Mouse (Mus musculus) heart, adult 8-10 months (tissue): ENCODE measurements around the gene Stbd1. TPM values are rescaled to one million over a fixed set of nuclear protein-coding genes. Genes with fewer than 3 reads are reported as not detected.

Experiments used
- DNase-seq: peaks from one replicate; pipeline ENCODE4 v3.0.0; 2022; ENCODE audit warnings: low spot score
- total RNA-seq, 4 experiments: library from RNA; stranded (reverse); gene quantifications; 2 replicates each; pipeline ENCODE4 v1.2.4; 2022

Gene Stbd1
- 1 to 10 TPM in 3 of 4 experiments, under 1 TPM in 1; 0.87 to 2.1 (median 1.4) TPM for total RNA-seq

DNA sequence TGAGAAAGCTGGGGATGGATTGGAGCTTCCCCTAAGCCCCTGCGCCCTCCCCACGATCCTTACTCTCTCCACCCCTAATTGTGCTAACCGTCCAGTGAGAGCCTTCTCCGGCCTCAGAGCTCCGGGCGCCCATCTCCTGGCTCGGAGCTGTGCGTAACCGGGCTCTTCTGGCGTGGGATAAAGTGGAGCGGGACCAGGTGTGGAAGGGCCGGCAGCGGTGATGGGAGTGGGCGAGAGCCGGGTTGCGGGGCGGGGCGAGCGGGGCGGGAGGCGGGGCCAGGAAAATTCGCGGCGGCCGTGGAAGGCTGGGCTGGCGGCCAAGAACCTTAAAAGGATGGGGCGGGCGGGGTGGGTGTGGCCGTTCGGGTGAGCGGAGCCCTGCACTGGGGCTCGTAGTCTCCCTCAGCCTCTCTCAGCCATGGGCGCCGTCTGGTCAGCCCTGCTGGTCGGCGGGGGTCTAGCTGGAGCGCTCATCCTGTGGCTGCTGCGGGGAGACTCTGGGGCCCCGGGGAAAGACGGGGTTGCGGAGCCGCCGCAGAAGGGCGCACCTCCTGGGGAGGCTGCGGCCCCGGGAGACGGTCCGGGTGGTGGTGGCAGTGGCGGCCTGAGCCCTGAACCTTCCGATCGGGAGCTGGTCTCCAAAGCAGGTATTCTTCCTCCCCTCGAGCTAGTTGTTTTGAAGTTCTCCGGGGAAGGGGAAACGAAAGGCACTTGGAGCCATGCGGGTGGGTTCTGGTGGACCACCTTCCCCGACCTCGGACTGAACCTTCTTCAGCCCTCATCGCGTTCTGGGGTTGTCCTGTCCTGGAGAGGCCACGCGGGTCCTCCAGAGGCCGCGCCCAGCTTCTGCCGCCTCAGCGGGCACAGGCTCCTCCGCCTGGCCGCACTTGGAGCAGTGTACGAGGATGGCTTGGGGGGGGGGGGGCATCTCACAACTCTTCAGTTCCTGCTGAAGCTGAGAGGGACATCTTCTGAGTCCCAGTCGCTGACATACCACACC is at the start of gene Stbd1:
Gene Stbd1, plus strand, starts transcription at position 351 of the 1,000 bp plus-strand sequence.
- DNase-seq = peak; percentile 33

GRCm38 (mm10) chr5:92553939-92554338 is 48.9 kb upstream of the Stbd1 start:
- no peak for DNase-seq

GRCm38 (mm10) chr5:92554443-92554842 is 48.4 kb upstream of the Stbd1 start:
- DNase-seq = no peak

DNA sequence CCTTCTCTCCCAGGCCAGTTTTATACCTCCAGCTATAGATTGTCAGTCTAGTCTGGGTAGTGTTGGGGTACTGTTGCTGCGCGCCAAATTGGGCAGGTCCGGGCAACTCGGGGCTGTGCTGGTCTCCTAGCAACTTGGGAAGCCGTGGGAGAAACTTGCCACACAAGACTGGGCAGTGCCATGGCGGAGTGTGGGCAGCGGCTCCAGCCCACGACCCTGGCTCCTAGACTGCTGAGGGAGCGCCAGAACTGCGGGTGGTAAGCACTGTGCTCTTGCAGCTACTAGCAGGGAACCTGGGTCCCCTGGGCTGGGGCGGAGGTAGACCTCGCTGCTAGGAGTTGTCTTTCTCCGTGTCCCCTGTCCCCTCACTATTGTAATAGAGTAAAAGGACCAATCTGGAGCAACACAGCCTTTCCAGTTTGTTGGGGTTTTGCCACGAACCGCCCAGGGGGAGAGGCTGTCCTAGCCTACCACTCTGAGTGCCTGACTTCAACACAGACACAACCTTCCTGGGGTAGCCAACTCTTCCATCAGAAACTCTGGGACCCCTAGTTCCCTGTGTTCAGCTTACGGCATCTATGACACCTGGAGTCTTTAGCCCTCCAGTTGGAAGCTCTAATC is 47.8 kb upstream of the Stbd1 start, which contains the start of gene Fam47e:
Gene Fam47e, plus strand, starts transcription at position 179 of the 621 bp plus-strand sequence.
- DNase-seq = no peak

DNA sequence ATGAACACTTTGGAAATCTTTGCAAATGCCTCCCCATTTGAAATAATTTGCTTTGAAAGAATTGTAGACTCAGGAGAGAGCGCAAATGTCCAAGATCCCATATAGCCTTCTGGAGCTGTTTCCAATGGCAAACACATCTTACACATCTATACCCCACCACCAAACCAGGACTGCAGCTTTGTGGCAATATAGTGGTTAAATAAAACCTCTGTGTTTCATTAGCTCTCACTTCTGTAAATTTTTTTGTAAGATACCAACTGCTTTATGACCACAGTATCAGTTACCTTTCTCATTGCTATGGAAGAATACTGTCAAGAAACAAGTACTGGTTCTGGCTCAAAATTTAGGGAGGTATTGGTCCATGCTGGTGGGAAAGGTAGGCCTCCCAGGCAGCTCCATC is 46.9 kb upstream of the Stbd1 start:
- DNase-seq = no peak

GRCm38 (mm10) chr5:92557508-92557907 is 45.3 kb upstream of the Stbd1 start:
- no peak for DNase-seq

- DNase-seq = no peak
Observed at GRCm38 (mm10) chr5:92560201-92560600, 42.6 kb upstream of the Stbd1 start.

- DNase-seq = no peak
Observed at GRCm38 (mm10) chr5:92562002-92562401, 40.8 kb upstream of the Stbd1 start.

GRCm38 (mm10) chr5:92571232-92571631 is 31.6 kb upstream of the Stbd1 start:
- no peak for DNase-seq

GRCm38 (mm10) chr5:92579559-92579958 is 23.3 kb upstream of the Stbd1 start:
- DNase-seq = no peak

- DNase-seq = no peak
Observed at GRCm38 (mm10) chr5:92585932-92586331, 16.9 kb upstream of the Stbd1 start.

GRCm38 (mm10) chr5:92595026-92595425 is 7.8 kb upstream of the Stbd1 start:
- no peak for DNase-seq

GRCm38 (mm10) chr5:92596865-92597264 is 6.0 kb upstream of the Stbd1 start:
- DNase-seq = no peak

DNA sequence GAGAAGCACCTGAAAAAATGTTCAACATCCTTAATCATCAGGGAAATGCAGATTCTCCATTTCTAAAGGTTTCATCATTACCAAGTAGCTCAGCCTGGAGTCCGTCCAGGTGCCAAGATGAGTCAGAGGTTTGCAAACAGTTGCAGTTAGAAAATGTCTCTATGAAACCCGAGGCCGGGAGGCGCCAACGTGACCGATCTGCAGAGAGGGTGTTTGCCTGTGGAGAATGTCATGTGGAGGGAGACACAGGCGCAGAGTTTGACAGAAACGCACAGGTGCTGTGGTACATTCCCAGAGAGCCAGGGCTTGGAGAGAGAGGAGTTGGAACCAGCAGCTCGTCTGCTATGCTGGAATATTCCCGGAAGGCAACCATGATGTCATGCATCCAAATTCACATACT is 3.8 kb upstream of the Stbd1 start:
- no peak for DNase-seq

- DNase-seq = peak; percentile 40
Observed at GRCm38 (mm10) chr5:92604452-92605247, 1.8 kb downstream of the Stbd1 start.

DNA sequence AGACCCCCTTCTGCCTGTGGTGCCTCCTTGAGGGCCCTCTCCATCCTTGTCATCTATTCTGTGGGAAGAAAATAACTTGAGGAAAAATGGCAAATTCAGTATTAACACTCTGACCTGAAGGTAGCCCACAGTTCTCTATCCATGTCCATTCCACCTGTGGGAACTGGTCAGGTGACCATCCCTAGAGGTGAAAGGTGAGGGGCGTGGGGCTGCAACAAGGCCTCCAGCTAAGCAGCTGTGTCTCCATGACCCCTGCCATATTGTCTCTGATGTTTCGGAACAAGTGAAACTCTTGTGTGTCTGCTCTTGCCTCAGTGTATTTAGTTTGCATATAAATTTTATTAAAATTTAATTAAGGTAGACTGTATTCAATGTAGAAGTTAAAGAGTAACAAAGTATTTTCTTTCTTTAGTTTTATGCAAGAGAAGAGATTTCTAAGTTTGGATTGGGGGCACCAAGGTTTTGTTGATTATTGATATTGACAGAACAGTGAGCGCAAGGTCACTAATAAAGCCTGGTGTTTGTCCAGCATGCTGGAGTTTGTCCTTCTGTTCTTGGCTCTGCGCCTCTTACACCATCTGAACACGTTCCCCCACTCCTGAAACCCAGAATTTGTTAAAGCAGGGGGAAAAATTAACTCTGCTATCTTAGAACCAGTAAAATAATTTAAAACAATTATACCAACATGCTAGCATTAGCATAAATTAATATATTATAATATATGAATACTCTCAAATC is 4.8 kb downstream of the Stbd1 start:
- DNase-seq = no peak

GRCm38 (mm10) chr5:92612756-92613155 is 9.9 kb downstream of the Stbd1 start:
- DNase-seq = no peak

GRCm38 (mm10) chr5:92621883-92622282 is 19.0 kb downstream of the Stbd1 start:
- DNase-seq = no peak

DNA sequence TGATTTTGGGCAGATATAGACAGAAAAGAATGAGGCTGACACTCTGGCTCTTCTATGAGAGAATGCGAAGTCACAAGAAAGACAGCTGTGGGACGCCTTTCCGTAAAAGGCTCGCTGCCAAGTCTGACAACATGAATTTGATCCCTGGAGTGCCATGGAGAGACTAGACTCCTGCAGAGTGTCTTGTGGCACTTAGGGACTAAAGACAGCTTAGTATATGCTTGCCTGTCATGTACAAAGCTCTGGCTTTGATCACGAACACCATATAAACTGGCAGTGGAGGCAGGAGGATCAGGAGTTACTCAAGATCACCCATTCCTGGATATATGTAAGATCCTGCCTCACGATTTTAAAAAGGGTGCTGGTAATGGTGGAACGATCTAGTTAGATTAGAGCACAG is 25.1 kb downstream of the Stbd1 start:
- no peak for DNase-seq

- no peak for DNase-seq
Observed at GRCm38 (mm10) chr5:92633526-92633925, 30.7 kb downstream of the Stbd1 start.

DNA sequence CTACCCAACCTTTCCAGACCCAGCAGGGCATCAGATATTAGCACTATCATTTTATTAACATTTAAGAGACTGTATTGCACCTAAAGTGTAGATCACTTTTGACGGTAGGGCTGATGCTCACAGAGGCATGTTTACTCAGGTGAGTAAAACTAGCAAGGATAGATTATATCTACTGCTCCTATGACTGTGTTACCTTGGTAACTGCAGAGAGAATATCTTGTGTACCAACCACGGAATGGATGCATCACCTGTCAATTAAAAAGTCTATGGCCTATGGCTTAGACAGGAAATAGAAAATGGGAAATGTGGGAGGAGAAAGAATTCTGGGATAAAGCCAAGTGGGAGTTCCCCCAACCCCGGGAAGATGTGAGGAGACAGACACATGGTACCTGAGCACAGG is 32.1 kb downstream of the Stbd1 start:
- DNase-seq = no peak
